Mouse (Mus musculus) limb, embryonic 11.5 days (tissue): ENCODE measurements around the gene Mlxip. TPM values are rescaled to one million over a fixed set of nuclear protein-coding genes. Genes with fewer than 3 reads are reported as not detected.

ENCODE experiments used
- ATAC-seq: fragments of 200-750 bp; cut with Nextera tagmentation; 2 replicates; pipeline ENCODE4 v1.8.0; 2017; ENCODE audit warnings: low read depth; ENCODE audit not compliant: insufficient number of reproducible peaks, low FRiP score, low TSS enrichment
- DNase-seq: peaks from one replicate; pipeline ENCODE4 v3.0.0-alpha.2; 2015; ENCODE audit warnings: low spot score
- H3K27ac ChIP-seq: fragments of 300-500 bp; sonication (generic); replicated peaks from 2 replicates; pipeline ENCODE4 v1.5.1; 2014; ENCODE audit warnings: low read depth, mild to moderate bottlenecking, low read length
- H3K27me3 ChIP-seq: fragments of 300-500 bp; sonication (generic); 2 replicates; pipeline ENCODE4 v1.6.1; 2014; ENCODE audit warnings: mild to moderate bottlenecking, low read length, mixed read lengths; ENCODE audit not compliant: control insufficient read depth, insufficient read depth
- H3K36me3 ChIP-seq: fragments of 300-500 bp; sonication (generic); 2 replicates; pipeline ENCODE4 v1.6.1; 2014; ENCODE audit warnings: mild to moderate bottlenecking, low read length, moderate library complexity, mixed read lengths; ENCODE audit not compliant: control insufficient read depth, insufficient read depth
- H3K4me1 ChIP-seq: fragments of 300-500 bp; sonication (generic); 2 replicates; pipeline ENCODE4 v1.6.1; 2014; ENCODE audit warnings: low read length, mixed read lengths; ENCODE audit not compliant: control insufficient read depth, insufficient read depth
- H3K4me2 ChIP-seq: fragments of 300-500 bp; sonication (generic); 2 replicates; pipeline ENCODE4 v1.6.1; 2014; ENCODE audit warnings: low read depth, mild to moderate bottlenecking, moderate library complexity; ENCODE audit not compliant: severe bottlenecking
- H3K4me3 ChIP-seq: fragments of 300-500 bp; sonication (generic); 2 replicates; pipeline ENCODE4 v1.5.1; 2014; ENCODE audit warnings: low read depth, low read length
- H3K9ac ChIP-seq: fragments of 300-500 bp; sonication (generic); 2 replicates; pipeline ENCODE4 v1.6.1; 2014; ENCODE audit warnings: mild to moderate bottlenecking, low read length
- H3K9me3 ChIP-seq: fragments of 300-500 bp; sonication (generic); 2 replicates; pipeline ENCODE4 v1.6.1; 2016; ENCODE audit warnings: low read length; ENCODE audit not compliant: control insufficient read depth
- WGBS: fragments of 180-500 bp; shearing (Covaris S2); extraction: QIAGEN DNeasy Blood & Tissue Kit; methylation state at CpG from one replicate; pipeline ENCODE4 v1.1.7; 2014; 5-methylcytosine and 5-hydroxymethylcytosine counted together
- polyA plus RNA-seq: library from polyadenylated mRNA; unstranded; fragments of >200 nt; fragmentation: Nextera tagmentation; extraction: Ambion mirVana; gene quantifications from 2 replicates; pipeline ENCODE4 v1.2.1, GENCODE M21; 2014

Mlxip gene
- polyA plus RNA-seq, 1 experiment from 2014 or later: 19.3 TPM

DNA sequence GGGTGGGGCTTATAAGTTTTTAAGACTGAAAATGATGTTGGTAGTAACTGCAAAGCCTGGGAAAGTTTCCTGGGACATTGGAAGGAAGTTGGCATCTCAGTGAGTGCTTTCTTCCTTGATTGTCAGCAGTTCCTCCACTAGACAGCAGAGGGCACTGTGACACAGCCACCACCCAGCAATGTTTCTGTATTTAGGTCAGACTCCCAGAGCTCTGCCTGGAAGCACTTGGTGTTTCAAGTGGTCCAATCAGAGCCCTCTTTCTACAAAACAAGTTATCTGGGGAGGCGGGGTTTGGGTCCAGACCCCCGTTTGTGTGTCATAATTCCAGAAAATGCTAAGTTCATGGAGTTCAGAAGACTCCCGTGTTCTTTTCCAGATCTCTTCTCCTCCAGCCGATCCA, 49.5 kb downstream of the Mlxip start:
- WGBS: 55% methylated on average over 4 of the region's 4 CpGs
- no peak overlapping the region for H3K27ac ChIP-seq
- no peak overlapping the region for H3K4me2 ChIP-seq
- peaks cover 12% of the 10 kb centered on the region for H3K36me3 ChIP-seq
- no peak overlapping the region for H3K4me3 ChIP-seq
- H3K4me1 ChIP-seq: no peaks in the 10 kb centered on the region
- DNase-seq (peak; percentile 85), ATAC-seq (no peak)
- no peaks in the 10 kb centered on the region for H3K9me3 ChIP-seq
- H3K9ac ChIP-seq: no peak overlapping the region
- H3K27me3 ChIP-seq: no peaks in the 10 kb centered on the region

GRCm38 (mm10) chr5:123444849-123445334, 50.3 kb downstream of the Mlxip start:
- Histone ChIP-seq H3K27me3 (no peaks in the 10 kb centered on the region), H3K9ac (no peak overlapping the region), H3K36me3 (peaks cover 17% of the 10 kb centered on the region), H3K4me1 (no peaks in the 10 kb centered on the region), H3K4me2 (no peak overlapping the region), H3K4me3 (no peak overlapping the region), H3K27ac (no peak overlapping the region), H3K9me3 (no peaks in the 10 kb centered on the region)
- no peak for DNase-seq
- no peak for ATAC-seq
- WGBS: 93% methylated on average over 5 of the region's 5 CpGs

GRCm38 (mm10) chr5:123451886-123452285, 57.3 kb downstream of the Mlxip start:
- 87% methylated on average over 7 of the region's 7 CpGs for WGBS
- DNase-seq (no peak), ATAC-seq (no peak)
- Histone ChIP-seq H3K27me3 (no peaks in the 10 kb centered on the region), H3K4me2 (no peak overlapping the region), H3K4me1 (no peaks in the 10 kb centered on the region), H3K36me3 (peaks cover 20% of the 10 kb centered on the region), H3K9me3 (no peaks in the 10 kb centered on the region), H3K9ac (no peak overlapping the region), H3K4me3 (no peak overlapping the region), H3K27ac (no peak overlapping the region)

- Histone ChIP-seq H3K9me3 (no peaks in the 10 kb centered on the region), H3K4me3 (no peak overlapping the region), H3K9ac (no peak overlapping the region), H3K4me1 (no peaks in the 10 kb centered on the region), H3K27me3 (no peaks in the 10 kb centered on the region), H3K36me3 (no peaks in the 10 kb centered on the region), H3K27ac (no peak overlapping the region), H3K4me2 (no peak overlapping the region)
- no peak for ATAC-seq
- no peak for DNase-seq
- WGBS: 72% methylated on average over 5 of the region's 5 CpGs
These were observed 66.8 kb downstream of the Mlxip start for GRCm38 (mm10) chr5:123461420-123461819.

DNA sequence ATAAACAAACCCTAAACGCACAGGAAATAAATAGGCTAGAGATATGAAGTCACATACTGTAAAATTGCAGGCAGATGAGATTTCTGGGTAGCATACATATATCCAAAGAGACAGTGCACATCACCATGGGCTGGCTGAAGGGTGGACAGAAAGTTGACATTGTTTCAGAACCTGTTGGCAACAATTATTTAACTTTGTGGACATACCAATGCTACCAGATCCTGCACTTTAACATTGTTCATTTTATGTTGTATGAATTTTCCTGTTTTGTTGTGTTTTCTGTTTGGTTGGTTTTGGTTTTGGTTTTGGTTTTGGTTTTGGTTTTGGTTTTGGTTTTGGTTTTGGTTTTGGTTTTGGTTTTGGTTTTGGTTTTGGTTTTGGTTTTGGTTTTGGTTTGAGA, 70.0 kb downstream of the Mlxip start:
- ATAC-seq: no peak
- 82% methylated on average over 1 of the region's 1 CpGs for WGBS
- no peak overlapping the region for H3K4me2 ChIP-seq
- no peaks in the 10 kb centered on the region for H3K36me3 ChIP-seq
- no peak overlapping the region for H3K27ac ChIP-seq
- no peak overlapping the region for H3K4me3 ChIP-seq
- H3K9me3 ChIP-seq: no peaks in the 10 kb centered on the region
- H3K27me3 ChIP-seq: no peaks in the 10 kb centered on the region
- H3K4me1 ChIP-seq: no peaks in the 10 kb centered on the region
- DNase-seq: no peak
- H3K9ac ChIP-seq: no peak overlapping the region

DNA sequence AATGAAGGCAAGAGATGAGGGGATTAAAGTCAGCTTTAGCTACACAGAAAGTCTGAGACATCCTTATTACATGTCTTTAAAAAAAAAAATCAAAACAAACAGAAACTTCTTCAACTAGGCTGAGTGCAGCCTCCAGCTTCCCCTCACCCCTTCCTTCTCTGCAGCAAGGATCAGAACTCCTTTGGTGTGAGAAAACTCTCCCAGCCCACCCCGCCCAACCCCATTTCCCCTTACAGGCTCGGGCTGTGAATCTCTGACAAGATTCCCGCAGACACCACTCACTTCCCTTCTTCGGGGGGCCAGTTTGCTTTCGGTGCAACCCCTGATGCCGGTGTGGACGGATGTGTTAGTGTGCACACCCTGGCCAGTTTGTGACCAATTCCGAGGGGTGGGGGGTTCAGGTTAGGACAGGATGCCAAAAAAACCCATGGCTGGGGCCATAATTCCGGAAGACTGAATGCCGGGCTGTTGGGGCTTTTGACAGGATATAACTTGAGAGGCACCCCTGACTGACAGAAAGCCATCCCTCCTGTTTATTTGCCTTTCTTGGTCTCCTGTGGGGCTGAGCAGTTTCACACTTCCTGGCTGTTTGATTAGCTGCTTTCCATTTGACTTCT, 76.3 kb downstream of the Mlxip start:
- no peaks in the 10 kb centered on the region for H3K36me3 ChIP-seq
- no peaks in the 10 kb centered on the region for H3K4me1 ChIP-seq
- 19% methylated on average over 10 of the region's 10 CpGs for WGBS
- no peak overlapping the region for H3K4me2 ChIP-seq
- no peaks in the 10 kb centered on the region for H3K27me3 ChIP-seq
- no peak overlapping the region for H3K9ac ChIP-seq
- H3K9me3 ChIP-seq: no peaks in the 10 kb centered on the region
- DNase-seq: no peak
- H3K27ac ChIP-seq: no peak overlapping the region
- no peak for ATAC-seq
- H3K4me3 ChIP-seq: no peak overlapping the region

DNA sequence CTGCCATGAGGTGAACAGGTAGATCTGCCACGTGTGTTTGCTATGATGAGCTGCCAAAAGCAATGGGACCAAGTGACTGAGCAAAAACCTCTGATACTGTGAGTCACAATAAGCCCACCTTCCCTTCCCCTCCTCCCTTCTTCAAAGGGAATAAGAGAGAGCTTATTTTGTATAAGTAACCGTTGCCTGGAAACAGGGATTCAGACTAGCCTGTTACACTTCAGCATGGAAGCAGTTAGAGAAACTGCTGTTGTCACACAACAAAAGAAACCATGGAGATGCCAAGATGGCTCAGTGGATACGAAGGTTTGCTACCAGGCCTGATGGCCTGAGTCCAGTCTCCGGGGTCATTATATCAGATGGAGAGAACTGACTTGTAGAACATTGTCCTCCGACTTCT, 79.2 kb downstream of the Mlxip start:
- H3K36me3 ChIP-seq: no peaks in the 10 kb centered on the region
- H3K9ac ChIP-seq: no peak overlapping the region
- no peaks in the 10 kb centered on the region for H3K9me3 ChIP-seq
- H3K27ac ChIP-seq: no peak overlapping the region
- H3K4me3 ChIP-seq: no peak overlapping the region
- DNase-seq (no peak), ATAC-seq (no peak)
- no peaks in the 10 kb centered on the region for H3K4me1 ChIP-seq
- WGBS: 87% methylated on average over 5 of the region's 5 CpGs
- H3K27me3 ChIP-seq: no peaks in the 10 kb centered on the region
- no peak overlapping the region for H3K4me2 ChIP-seq

- ATAC-seq: no peak
- Histone ChIP-seq H3K4me1 (peaks cover 11% of the 10 kb centered on the region), H3K4me2 (no peak overlapping the region), H3K36me3 (no peaks in the 10 kb centered on the region), H3K27ac (no peak overlapping the region), H3K27me3 (no peaks in the 10 kb centered on the region), H3K4me3 (no peak overlapping the region), H3K9me3 (no peaks in the 10 kb centered on the region), H3K9ac (no peak overlapping the region)
- 85% methylated on average over 11 of the region's 11 CpGs for WGBS
- no peak for DNase-seq
These were observed 93.2 kb downstream of the Mlxip start for GRCm38 (mm10) chr5:123487659-123488395.
